Mouse (Mus musculus) left cerebral cortex, adult 11 months (tissue): ENCODE measurements around the gene Lpar2.

Source experiments
- DNase-seq: peaks from one replicate; pipeline ENCODE4 v3.0.0; 2022; ENCODE audit warnings: low spot score

Gene Lpar2

DNA sequence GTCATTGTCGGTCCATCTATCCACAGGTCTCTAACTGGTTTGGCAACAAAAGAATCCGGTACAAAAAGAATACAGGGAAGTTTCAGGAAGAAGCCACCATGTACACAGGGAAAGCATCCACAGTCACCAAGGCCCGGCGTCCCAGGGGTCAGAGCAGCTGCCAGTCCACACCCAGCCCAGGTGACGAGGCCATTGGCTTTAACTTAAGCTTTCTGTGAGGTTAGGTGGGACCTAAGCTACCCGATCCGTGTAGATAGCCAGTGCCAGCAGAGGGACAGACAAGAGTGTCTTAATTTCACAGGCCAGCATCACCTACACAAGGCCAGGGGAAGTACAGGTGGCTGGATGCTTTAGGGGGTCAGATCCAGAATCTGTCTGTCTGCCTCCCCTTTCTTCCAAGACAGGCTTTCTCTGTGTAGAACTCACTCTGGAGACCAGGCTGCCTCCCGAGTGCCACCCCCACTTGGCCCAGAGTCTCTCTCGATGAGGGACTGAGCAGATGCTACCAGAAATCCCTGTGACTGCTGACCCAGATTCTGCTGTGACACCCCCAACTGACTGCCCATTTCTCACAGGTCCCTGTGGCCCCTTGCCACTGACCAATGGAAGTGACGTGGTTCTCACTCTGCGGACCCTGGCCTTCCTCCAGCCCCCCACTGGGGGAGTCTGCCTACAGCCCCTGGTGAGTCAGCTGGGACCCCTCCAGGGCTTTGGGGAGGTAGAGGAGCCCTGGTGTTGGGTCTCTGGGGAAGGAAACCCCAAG lies 48.0 kb downstream of the Lpar2 start:
- DNase-seq = no peak

DNA sequence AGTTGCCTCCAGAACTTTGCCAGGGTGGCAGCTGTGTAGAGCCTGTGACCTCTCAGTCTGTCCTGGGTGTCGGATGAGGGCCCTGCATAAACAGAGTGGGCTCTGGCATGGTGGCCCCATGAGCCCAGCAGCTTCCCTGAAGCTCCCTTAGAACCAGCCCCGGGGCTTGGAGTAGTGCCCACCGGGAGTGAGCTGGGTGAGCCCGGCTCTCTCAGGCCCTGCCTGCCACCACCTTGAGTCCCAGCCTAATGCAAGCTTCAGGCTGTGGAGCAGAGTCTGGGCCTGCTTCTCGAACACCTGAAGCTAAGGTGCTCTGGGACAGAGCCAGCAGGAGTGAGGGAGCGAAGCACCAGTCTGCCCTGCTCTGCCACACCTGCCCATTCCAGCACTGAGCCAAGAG lies 48.7 kb downstream of the Lpar2 start:
- no peak for DNase-seq

DNA sequence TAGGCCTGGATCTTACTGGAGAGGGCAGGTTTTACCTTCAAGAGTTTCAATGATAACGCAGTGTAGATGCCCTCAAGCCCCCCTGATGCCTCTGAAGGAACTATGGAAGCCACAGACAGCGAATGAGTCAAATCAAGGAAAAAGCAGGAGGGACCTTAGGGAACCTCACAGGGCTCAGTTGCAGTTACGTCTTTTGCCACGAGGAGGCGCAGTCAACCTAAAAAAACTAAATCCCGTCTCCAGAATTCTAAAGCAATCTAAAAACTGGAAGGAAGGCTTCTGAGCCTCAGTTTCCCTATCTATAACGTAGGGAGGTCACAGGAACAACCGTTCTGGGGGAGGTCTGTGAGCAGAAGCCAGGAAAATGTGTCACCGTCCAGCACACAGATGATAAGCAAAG lies 51.9 kb downstream of the Lpar2 start:
- no peak for DNase-seq

DNA sequence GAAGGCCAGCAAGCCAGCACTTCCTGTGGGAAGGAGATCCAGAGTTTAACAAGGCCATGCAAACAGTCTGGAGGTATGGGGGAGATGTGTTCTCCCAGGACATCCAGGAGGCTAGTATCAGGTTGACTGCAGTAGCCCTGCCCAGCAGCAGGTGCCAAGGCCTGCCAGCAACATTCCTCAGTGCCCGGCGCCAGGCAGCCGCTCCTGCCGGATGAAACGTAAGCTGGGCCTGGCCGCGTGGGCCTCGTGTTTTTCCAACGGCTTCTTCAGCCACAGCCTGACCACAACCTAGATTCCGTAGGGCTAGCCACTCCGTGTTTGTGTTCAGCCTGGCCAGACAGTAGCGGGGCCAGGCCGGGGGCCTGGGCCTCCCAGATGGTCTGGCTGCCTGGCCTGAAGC lies 52.4 kb downstream of the Lpar2 start:
- no peak for DNase-seq

DNA sequence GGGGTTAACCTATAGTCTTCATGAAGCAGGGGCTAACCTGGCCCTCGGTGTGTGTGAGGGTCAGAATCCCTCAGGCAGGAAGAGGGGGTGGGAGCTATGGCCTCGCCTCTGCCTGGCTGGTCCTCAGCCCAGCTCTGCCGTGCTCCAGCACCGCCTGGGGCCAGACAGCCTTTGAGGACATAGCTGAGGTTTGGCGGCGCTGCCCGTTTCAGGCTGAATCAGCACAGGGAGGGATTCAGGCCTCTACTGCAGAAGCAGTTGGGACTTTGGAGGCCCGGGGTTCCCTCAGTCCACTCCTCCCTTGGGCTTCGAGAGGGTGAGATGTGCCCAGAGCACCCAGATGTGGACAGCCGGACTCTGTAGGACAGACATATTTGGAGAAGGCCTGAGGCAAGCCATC lies 53.9 kb downstream of the Lpar2 start:
- no peak for DNase-seq

DNA sequence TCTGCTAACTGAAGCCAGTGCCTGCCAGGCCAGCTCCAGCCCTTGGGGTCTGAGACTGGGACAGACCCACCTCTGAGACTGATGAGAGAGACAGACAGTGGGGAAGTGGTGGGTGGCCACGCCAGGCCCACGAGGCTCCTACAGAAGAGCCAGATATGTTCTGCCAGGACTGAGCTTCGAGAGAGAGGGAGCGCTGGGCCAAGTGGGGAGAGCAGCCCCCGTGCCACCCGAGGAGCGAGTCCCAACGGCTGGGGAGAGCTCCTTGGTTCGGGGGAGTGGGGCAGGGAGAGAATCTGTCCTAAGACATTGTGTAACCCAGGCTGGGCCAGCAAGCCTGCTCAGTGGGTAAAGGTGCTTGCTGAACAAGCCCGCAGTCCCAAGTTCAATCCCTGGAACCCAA lies 54.7 kb downstream of the Lpar2 start:
- DNase-seq = no peak

DNA sequence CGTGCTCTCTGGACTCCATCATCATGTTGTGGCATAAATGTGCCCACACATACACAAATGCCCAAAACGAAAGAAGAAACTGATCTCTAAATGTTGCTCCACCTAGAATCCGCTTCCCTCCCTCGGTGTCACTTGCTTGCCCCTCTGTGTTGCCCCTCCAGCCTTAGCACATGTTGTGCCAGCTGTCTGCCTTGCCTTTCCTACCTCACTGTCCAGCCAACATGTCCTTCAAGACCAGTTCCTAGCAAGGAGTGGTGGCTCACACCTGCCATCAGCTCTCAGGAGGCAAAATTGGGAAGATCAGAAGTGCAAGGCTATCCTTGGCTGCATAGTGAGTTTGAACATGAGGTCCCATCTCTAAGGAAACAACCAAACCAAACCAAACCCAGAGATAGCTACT lies 55.2 kb downstream of the Lpar2 start:
- no peak for DNase-seq

DNA sequence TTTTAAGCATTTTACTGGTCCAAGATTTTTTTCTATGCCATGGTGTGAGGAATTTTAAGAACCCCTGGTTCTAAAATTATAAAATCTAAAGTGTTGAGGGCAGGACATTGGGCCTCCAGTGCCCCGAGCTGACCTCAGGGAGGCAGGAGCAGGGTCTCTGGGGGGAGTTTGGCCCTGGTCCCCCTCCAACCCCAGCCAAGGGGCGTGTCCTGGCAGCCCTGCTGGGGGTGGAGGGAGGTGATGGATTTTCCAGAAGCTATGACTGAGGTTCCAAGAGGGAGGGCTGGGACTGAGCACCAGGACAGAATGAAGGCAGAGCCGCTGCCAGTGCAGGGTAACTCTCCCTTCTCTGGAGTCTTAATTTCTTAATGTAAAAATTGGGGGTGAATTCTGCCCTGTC lies 55.8 kb downstream of the Lpar2 start:
- no peak for DNase-seq

DNA sequence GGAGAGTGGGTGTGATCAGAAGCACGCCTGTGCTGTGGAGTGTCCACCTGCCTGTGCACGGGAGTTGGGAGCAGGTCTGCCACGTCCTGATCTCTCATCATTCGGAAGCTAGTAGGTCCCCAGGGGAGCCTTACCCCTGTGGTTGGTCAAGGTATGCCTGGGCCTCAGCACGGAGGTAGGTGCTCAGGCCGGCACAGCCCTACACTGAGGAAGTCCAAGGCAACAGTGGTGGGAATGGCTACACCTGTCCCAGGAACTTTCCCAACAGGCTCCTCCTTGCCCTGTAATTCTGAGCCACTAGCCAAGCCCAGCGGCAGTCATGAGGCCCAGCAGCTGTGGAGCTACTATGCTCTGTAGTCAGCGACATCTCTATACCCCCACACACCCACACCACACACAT lies 57.4 kb downstream of the Lpar2 start:
- no peak for DNase-seq
